Mouse (Mus musculus) frontal cortex, adult 2 months (tissue): ENCODE measurements at regions not wholly inside any gene's neighbourhood (a gene's known extent, or its start where the extent isn't known, plus 50 kb on each side); places are given as distances from the start of the nearest gene placed in this dataset.

Experiments
- DNase-seq, 2 experiments: peaks; one replicate each; pipeline ENCODE4 v3.0.0; 2022; ENCODE audit warnings: low spot score in 1 of 2; ENCODE audit errors: extremely low spot score in 1 of 2

- DNase-seq: no peak
Measured at GRCm38 (mm10) chr15:37060831-37061230, 53.3 kb upstream of the Zfp706 start.
